20 mouse cellular contexts compared by ENCODE assay signal in the genomic region with DNA sequence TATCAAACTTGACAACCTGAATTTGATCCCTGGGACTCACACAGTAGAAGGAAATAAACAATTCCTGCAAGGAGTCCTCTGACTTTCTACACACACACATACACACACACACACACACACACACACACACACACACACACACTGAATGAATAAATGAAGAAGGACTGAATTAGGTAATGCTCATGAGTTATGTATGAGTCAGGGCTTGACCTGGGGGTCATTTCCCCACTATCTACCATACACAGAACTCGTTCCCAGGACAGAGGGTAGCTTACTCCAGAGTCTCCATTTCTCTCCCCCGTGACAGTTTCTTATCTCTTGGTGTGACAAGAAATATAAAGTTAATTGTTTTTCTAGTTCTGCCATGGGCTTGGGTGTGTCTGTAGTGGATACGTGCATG. TPM values are rescaled to one million over a fixed set of nuclear protein-coding genes. Genes with fewer than 3 reads are reported as not detected.
A peak's percentile ranks its signal among the peaks of the same experiment; 100 is the strongest.
DNase-seq lines count a peak whose midpoint lies in the region; ATAC-seq and TF ChIP-seq lines count a peak whose summit lies in the region.
"Had no signal": no experiment of that assay in that cellular context is flagged by ENCODE, and none has a peak within 500 bp of the region (broad histone marks: within the 10 kb centered on the region; RNA-seq: fewer than 3 reads in every experiment).

No protein-coding gene starts in this region.

- no peak for DNase-seq in heart, postnatal 0 days (ENCODE audit: low spot score)
- no peak for DNase-seq in heart, postnatal 14 days
- DNase-seq in MEL (ENCODE audit: low read depth, low spot score) = peak; percentile 65
- DNase-seq in mesoderm, embryonic 11.5 days (ENCODE audit: low read depth, low spot score) = peak; percentile 37
- no peak for DNase-seq in neural tube, embryonic 10.5 days (ENCODE audit: extremely low spot score, low spot score)
- DNase-seq in frontal cortex, postnatal 14 days (ENCODE audit: low spot score in 2 of 2) = no peak
- DNase-seq: adrenal gland, postnatal 10 days; cerebellum, postnatal 25 days; heart, postnatal 36 days; kidney, adult 18-20 months; kidney, postnatal 36 days; left cerebral cortex, postnatal 4 days; right cerebral cortex, adult 18-20 months; spleen, adult 18-20 months; thymus, postnatal 4 days had no signal

- H3K36me3 ChIP-seq in heart, postnatal 0 days (replicated peaks; ENCODE audit: control insufficient read depth, insufficient read depth, low read length) = no peaks in the 10 kb centered on the region
- H3K36me3 ChIP-seq in MEL (ENCODE audit: control insufficient read depth in 1 of 2, insufficient read depth in 2 of 2, low read length in 2 of 2) = peaks cover 0 to 22% of the 10 kb centered on the region in 2 experiments; a peak in 2 of 4 replicates
- H3K36me3 ChIP-seq in intestine, embryonic 16.5 days (ENCODE audit: control insufficient read depth, insufficient read depth, low read length) = no peaks in the 10 kb centered on the region
- H3K36me3 ChIP-seq: embryonic facial prominence, embryonic 15.5 days; lung, embryonic 15.5 days had no signal

- H3K9me3 ChIP-seq in heart, postnatal 0 days (replicated peaks; ENCODE audit: control insufficient read depth, low read length) = no peaks in the 10 kb centered on the region
- H3K9me3 ChIP-seq in MEL (replicated peaks; ENCODE audit: insufficient read depth, low read length) = no peaks in the 10 kb centered on the region
- H3K9me3 ChIP-seq in intestine, embryonic 16.5 days (ENCODE audit: control insufficient read depth, low read length) = no peaks in the 10 kb centered on the region
- H3K9me3 ChIP-seq: embryonic facial prominence, embryonic 15.5 days; forebrain, embryonic 13.5 days; lung, embryonic 15.5 days had no signal

- 0 out of 2 replicates have a peak, but pooled peaks have one; percentile 36 for ATAC-seq in heart, postnatal 0 days (ENCODE audit: insufficient read depth, low read depth)
- ATAC-seq in intestine, embryonic 16.5 days = peak; percentile 84
- ATAC-seq: CD4-positive, CD25-positive, alpha-beta regulatory T cell, adult 4 months; forebrain, embryonic 13.5 days had no signal

- H3K79me2 ChIP-seq in MEL (ENCODE audit: control insufficient read depth, insufficient read depth, low read length, poor library complexity) = no peaks in the 10 kb centered on the region

- 41% methylated on average over 3 of the region's 3 CpGs for WGBS in heart, postnatal 0 days
- 29% methylated on average over 3 of the region's 3 CpGs for WGBS in intestine, embryonic 16.5 days

- no peak for TF ChIP-seq EP300 in heart, postnatal 0 days (IDR thresholded peaks at IDR 0.05; ENCODE audit: low read depth)
- peak; percentile 46 to 50; a peak in 3 of 4 replicates for TF ChIP-seq EP300 in MEL (IDR thresholded peaks at IDR 0.05; ENCODE audit: low read depth in 1 of 2, low read length in 2 of 2)

- TF ChIP-seq RAD21 in MEL (IDR thresholded peaks at IDR 0.05; ENCODE audit: low read depth, low read length) = no peak

- no peak for TF ChIP-seq POLR2A in MEL (IDR thresholded peaks at IDR 0.05; ENCODE audit: control insufficient read depth in 1 of 2, insufficient read depth in 1 of 2, low read depth in 1 of 2, low read length in 2 of 2, poor library complexity in 1 of 2)

- TF ChIP-seq CTCF in heart, postnatal 0 days (IDR thresholded peaks at IDR 0.05; ENCODE audit: low read depth) = no peak
- TF ChIP-seq CTCF in MEL (IDR thresholded peaks at IDR 0.05 in 2 of 3, conservative IDR thresholded peaks at IDR 0.05 in 1 of 3; ENCODE audit: control insufficient read depth in 1 of 3, insufficient read depth in 1 of 3, low read depth in 2 of 3, low read length in 3 of 3, poor library complexity in 1 of 3, severe bottlenecking in 1 of 3) = no peak

- H3K4me2 ChIP-seq in heart, postnatal 0 days (ENCODE audit: low read depth, low read length) = no peak overlapping the region
- no peak overlapping the region for H3K4me2 ChIP-seq in intestine, embryonic 16.5 days (ENCODE audit: low read depth, low read length)
- H3K4me2 ChIP-seq: embryonic facial prominence, embryonic 15.5 days; forebrain, embryonic 13.5 days; lung, embryonic 15.5 days had no signal

- H3K9ac ChIP-seq in heart, postnatal 0 days (replicated peaks; ENCODE audit: low read depth, low read length) = no peak overlapping the region
- no peak overlapping the region for H3K9ac ChIP-seq in MEL (ENCODE audit: control insufficient read depth, low read depth, low read length, poor library complexity, severe bottlenecking)
- no peak overlapping the region for H3K9ac ChIP-seq in intestine, embryonic 16.5 days (ENCODE audit: low read depth, low read length)
- H3K9ac ChIP-seq: embryonic facial prominence, embryonic 15.5 days; forebrain, embryonic 13.5 days; lung, embryonic 15.5 days had no signal

- no peaks in the 10 kb centered on the region for H3K4me1 ChIP-seq in heart, postnatal 0 days (ENCODE audit: control insufficient read depth, insufficient read depth)
- H3K4me1 ChIP-seq in MEL (ENCODE audit: control insufficient read depth in 1 of 2, insufficient read depth in 2 of 2, low read length in 2 of 2) = peaks cover 6 to 17% of the 10 kb centered on the region in 2 experiments
- peaks cover 7% of the 10 kb centered on the region for H3K4me1 ChIP-seq in intestine, embryonic 16.5 days (ENCODE audit: control insufficient read depth, insufficient read depth, low read length)
- H3K4me1 ChIP-seq: embryonic facial prominence, embryonic 15.5 days; forebrain, embryonic 13.5 days; lung, embryonic 15.5 days had no signal

- intact Hi-C loops in heart, postnatal 14 days (cut with DNase I) = no loop called here

- no peaks in the 10 kb centered on the region for H3K27me3 ChIP-seq in heart, postnatal 0 days (ENCODE audit: control insufficient read depth, insufficient read depth, low read length)
- H3K27me3 ChIP-seq in MEL (ENCODE audit: control insufficient read depth in 1 of 2, insufficient read depth in 2 of 2, low read length in 2 of 2) = 0 out of 4 replicates have a peak, but pooled peaks cover 0 to 2% of the 10 kb centered on the region in 2 experiments
- H3K27me3 ChIP-seq in intestine, embryonic 16.5 days (replicated peaks; ENCODE audit: control insufficient read depth, insufficient read depth, low read length) = no peaks in the 10 kb centered on the region
- H3K27me3 ChIP-seq: embryonic facial prominence, embryonic 15.5 days; forebrain, embryonic 13.5 days; lung, embryonic 15.5 days had no signal

- no peak overlapping the region for H3K27ac ChIP-seq in heart, postnatal 0 days (ENCODE audit: low read depth)
- H3K27ac ChIP-seq in MEL (ENCODE audit: control insufficient read depth, low read depth, low read length) = no peak overlapping the region
- H3K27ac ChIP-seq in intestine, embryonic 16.5 days (ENCODE audit: low read length) = no peak overlapping the region
- H3K27ac ChIP-seq: embryonic facial prominence, embryonic 15.5 days; forebrain, embryonic 13.5 days; lung, embryonic 15.5 days had no signal

- H3K4me3 ChIP-seq in heart, postnatal 0 days (ENCODE audit: low read depth, low read length) = no peak overlapping the region
- no peak overlapping the region for H3K4me3 ChIP-seq in MEL (ENCODE audit: control insufficient read depth in 1 of 2, insufficient read depth in 1 of 2, low read depth in 2 of 2, low read length in 2 of 2)
- no peak overlapping the region for H3K4me3 ChIP-seq in intestine, embryonic 16.5 days (ENCODE audit: low read length)
- H3K4me3 ChIP-seq: embryonic facial prominence, embryonic 15.5 days; forebrain, embryonic 13.5 days; lung, embryonic 15.5 days had no signal

TF ChIP-seq in MEL, 35 proteins besides CTCF, POLR2A, EP300 and RAD21 (continues in another document):
- TF ChIP-seq ZKSCAN1 (IDR thresholded peaks at IDR 0.05; ENCODE audit: low read depth, low read length) = no peak
- no peak for TF ChIP-seq POLR2AphosphoS2 (IDR thresholded peaks at IDR 0.05; ENCODE audit: low read length)
- TF ChIP-seq GATA1 (IDR thresholded peaks at IDR 0.05; ENCODE audit: low read depth, low read length) = peak; percentile 57; the same call in 1 of the 2 replicates
- no peak for TF ChIP-seq MAZ (IDR thresholded peaks at IDR 0.05; ENCODE audit: low read depth, low read length)
- no peak for TF ChIP-seq TBP (IDR thresholded peaks at IDR 0.05; ENCODE audit: low read depth, low read length)
- 0 out of 2 replicates have a peak, but pooled peaks have one; percentile 6 for TF ChIP-seq TCF12 (IDR thresholded peaks at IDR 0.05; ENCODE audit: low read depth, low read length)
- no peak for TF ChIP-seq MYC (IDR thresholded peaks at IDR 0.05; ENCODE audit: low read depth, low read length)
- TF ChIP-seq RCOR1 (IDR thresholded peaks at IDR 0.05; ENCODE audit: low read depth, low read length) = no peak
- no peak for TF ChIP-seq BHLHE40 (IDR thresholded peaks at IDR 0.05; ENCODE audit: borderline replicate concordance, low read depth, low read length)
- TF ChIP-seq USF2 (IDR thresholded peaks at IDR 0.05; ENCODE audit: borderline replicate concordance in 1 of 2, insufficient read depth in 1 of 2, low read depth in 1 of 2, low read length in 2 of 2) = no peak
- TF ChIP-seq CHD2 (IDR thresholded peaks at IDR 0.05; ENCODE audit: low read length) = no peak
- no peak for TF ChIP-seq USF1 (IDR thresholded peaks at IDR 0.05; ENCODE audit: low read depth, low read length)
- TF ChIP-seq ZC3H11A (IDR thresholded peaks at IDR 0.05; ENCODE audit: low read depth, low read length) = no peak
- no peak for TF ChIP-seq MAFK (IDR thresholded peaks at IDR 0.05; ENCODE audit: borderline replicate concordance, low read depth, low read length)
- no peak for TF ChIP-seq GABPA (IDR thresholded peaks at IDR 0.05; ENCODE audit: low read depth, low read length)
- no peak for TF ChIP-seq MAX (IDR thresholded peaks at IDR 0.05; ENCODE audit: low read length)
- TF ChIP-seq KAT2A (conservative IDR thresholded peaks at IDR 0.05; ENCODE audit: low read depth, low read length) = no peak
- no peak for TF ChIP-seq MXI1 (IDR thresholded peaks at IDR 0.05; ENCODE audit: low read depth, low read length)
- TF ChIP-seq ZNF384 (IDR thresholded peaks at IDR 0.05; ENCODE audit: low read depth, low read length) = no peak
- peak; percentile 61 for TF ChIP-seq TAL1 (IDR thresholded peaks at IDR 0.05; ENCODE audit: low read length)
- TF ChIP-seq ETS1 (IDR thresholded peaks at IDR 0.05; ENCODE audit: low read depth, low read length) = peak; percentile 52; the same call in 1 of the 2 replicates
- TF ChIP-seq UBTF (IDR thresholded peaks at IDR 0.05; ENCODE audit: borderline replicate concordance, insufficient read depth, low read depth, low read length) = no peak

RNA-seq across cellular contexts. Expression of a gene that starts 50.1 kb away (rescaled TPM):
- 9.7 and 13.2 TPM in 2 replicates for total RNA-seq in heart, postnatal 0 days (2014; rRNA removed; ENCODE audit: low replicate concordance)
- polyA plus RNA-seq in heart, postnatal 0 days (2015; fragmentation: Nextera tagmentation; extraction: Ambion mirVana) = 14.5 and 15.1 TPM in 2 replicates
- 10 to 100 TPM; 19.6 to 22.3 TPM for total RNA-seq in heart, postnatal 14 days (2021)
- total RNA-seq in MEL (2012; rRNA removed) = 18.1 and 29.3 TPM in 2 replicates
- 10 to 100 TPM in 1 of 2 experiments, not detected in 1; 37.4 TPM for polyA plus RNA-seq in MEL (2012; ENCODE audit: insufficient read depth in 1 of 2, insufficient read length in 2 of 2, low read depth in 1 of 2, low replicate concordance in 2 of 2, missing spikeins in 1 of 2)
- polyA plus RNA-seq in intestine, embryonic 16.5 days (2015; fragmentation: Nextera tagmentation; extraction: Ambion mirVana) = 27.4 and 30.2 TPM in 2 replicates

Comparison
In these comparisons a context has a peak if more than half of its experiments do, and no peak if none do; other contexts are left out.
1. DNase-seq: peak in MEL (single experiment) and mesoderm, embryonic 11.5 days (single experiment); none in heart, postnatal 0 days (single experiment), heart, postnatal 14 days (0 of 2), neural tube, embryonic 10.5 days (single experiment) and frontal cortex, postnatal 14 days (0 of 2).